Mouse (Mus musculus) kidney, postnatal 4 days (tissue): ENCODE data around the gene Bcorl1.

Experiments used
- DNase-seq, 2 experiments: peaks; one replicate each; pipeline ENCODE4 v3.0.0; 2021; ENCODE audit warnings: mixed read lengths in 2 of 2

Gene Bcorl1

DNA sequence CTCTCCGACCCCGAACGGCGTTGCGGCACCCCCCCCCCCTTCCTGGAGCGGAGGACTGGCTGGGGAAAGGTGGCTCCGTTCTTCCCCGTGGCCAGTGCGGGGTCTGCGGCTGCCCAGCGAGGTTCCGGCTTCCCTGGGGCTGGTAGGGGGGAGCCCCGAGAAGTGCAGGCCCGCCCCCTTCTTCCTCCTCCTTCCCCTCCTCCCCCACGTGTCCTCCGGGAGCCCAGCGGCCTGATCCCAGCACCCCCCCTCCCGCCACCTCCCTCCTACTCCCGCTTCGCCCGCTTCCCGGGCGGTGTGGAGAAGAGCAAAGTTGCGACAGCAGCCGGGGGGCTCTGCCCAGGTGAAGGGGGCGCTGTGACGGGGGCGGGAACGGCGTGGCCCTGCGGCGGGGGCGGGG, at the start of gene Bcorl1:
Gene Bcorl1 (plus strand): TSS at position 218 of the 400 bp plus-strand sequence.
- DNase-seq, result peak; percentile 64 to 76

DNA sequence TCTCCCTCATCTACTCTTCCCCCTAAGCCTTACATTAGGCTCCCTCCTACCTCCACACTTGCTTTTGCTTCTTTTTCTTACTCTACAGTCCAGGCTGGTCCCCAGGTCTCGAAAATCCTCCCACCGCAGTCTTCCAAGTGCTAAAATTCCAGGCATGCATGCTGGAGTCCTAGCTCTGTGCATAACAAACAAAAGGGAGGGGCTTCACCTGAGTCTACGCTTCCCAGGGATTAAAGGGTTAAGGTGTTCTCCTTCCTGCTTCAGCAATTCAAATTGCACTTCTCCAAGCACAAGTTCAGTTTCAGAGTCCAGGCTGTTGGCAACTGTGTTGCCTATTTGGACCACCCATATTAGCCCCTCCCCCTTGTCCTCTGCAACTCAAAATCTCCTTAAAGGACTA, 49.7 kb upstream of the Bcorl1 start:
- DNase-seq, result no peak

- no peak for DNase-seq
These were observed 35.8 kb upstream of the Bcorl1 start for GRCm38 (mm10) chrX:48305356-48305755.

DNA sequence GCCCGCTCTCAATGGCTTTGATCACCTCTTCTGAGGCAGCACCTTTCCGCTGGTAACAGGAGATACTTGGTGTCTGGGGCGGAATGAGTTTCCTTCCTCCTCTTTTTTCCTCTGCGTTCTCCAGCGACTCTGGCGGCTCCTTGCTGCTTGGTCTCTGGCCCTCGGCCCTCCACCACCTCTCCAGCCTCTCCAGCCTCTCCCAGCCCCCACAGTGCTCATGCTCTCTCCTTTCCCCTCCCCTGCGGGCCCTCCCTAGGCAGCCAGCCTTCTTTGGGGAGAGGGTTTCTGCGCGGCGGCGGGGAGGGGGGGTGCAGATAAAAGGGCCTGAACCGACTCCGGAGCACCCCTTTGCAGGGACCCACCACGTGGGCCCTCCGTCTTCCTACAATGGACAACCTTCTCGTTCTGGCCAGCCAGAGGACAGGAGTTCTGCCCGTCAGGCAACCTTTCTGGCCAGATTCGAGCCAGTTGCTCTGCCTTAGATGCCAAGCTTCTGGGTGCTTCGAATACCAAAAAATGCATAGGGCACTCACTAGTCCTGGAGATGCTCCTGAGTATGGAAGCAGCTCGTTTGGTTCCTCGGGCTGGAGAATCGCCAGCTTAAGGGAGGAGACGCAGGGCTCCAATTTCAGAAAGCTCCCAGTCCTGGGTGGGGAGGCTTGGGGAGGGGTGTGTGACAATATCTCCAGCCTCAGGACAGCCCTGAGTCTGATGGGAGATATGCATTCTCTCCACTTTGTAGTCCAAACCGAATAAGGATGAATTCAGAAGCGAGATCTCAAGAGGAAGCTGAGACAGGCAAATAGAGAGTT, 30.2 kb upstream of the Bcorl1 start:
- DNase-seq, result peak; percentile 29 to 46

- DNase-seq, result no peak
These were observed 29.4 kb upstream of the Bcorl1 start for GRCm38 (mm10) chrX:48311727-48312126.

DNA sequence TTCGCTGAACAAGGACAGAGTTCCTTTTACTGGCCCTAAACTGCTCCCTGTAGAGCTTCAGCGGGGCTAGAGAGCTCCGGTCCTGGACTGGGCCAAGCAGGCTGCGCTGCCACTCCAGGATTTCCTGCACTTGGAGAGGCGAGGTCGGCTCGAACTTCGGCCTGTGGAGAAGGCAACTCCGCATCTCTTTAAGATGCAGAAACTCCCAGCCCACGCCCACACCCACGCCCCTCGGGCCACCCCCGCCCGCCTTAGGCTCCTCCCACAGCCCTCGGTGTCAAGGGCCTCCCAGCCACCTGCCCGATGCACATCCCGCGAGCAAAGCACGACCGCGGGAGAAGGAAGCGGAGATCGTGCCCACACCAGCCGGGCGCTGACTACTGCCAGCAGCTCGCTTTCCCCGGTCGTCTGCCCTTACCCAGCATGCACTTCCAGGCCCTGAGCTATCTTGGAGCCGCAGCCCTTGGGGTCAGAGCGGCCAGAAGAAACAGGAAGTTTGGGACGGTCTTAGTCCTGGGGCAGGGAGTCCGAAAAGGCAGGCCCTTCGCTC, 26.6 kb upstream of the Bcorl1 start:
- peak; percentile 83 to 90 for DNase-seq

GRCm38 (mm10) chrX:48317444-48317843, 23.7 kb upstream of the Bcorl1 start:
- DNase-seq, result no peak

- peak; percentile 12 to 39 for DNase-seq
These were observed 23.0 kb upstream of the Bcorl1 start for GRCm38 (mm10) chrX:48318194-48318593.

DNA sequence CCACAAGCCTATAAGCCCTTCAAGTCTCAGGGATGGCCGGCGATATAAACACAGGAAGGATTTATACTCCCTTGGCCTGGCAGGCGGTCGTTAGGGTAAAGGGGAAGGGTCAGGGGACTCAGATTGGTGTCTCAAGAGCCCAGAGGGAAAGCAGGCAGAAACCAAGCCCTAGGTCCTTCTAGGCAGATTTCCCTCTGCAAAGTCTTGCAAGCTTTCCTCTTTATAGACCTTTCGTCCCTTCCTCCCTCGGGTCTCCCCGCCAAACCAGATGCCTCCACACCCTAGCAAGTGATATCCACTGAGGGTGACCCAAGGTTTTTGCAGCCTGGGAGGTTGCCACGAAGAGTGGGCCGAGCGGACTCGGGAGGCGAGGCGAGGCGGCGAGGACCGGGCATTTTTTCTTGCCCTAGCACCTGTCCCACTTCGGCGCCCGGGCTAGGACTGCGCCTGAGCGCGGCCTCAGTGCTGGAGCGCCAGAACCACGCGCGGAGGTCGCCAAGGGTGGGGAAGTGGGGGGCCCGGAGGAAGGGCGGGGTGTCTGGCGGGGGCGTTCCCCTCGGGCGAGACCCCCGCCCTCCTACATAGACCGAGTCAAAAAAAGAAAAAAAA, 613 bp upstream of the Bcorl1 start:
- peak; percentile 29 to 52 for DNase-seq

- DNase-seq, result peak; percentile 72 to 84
These were observed 533 bp downstream of the Bcorl1 start for GRCm38 (mm10) chrX:48341621-48342161.

DNA sequence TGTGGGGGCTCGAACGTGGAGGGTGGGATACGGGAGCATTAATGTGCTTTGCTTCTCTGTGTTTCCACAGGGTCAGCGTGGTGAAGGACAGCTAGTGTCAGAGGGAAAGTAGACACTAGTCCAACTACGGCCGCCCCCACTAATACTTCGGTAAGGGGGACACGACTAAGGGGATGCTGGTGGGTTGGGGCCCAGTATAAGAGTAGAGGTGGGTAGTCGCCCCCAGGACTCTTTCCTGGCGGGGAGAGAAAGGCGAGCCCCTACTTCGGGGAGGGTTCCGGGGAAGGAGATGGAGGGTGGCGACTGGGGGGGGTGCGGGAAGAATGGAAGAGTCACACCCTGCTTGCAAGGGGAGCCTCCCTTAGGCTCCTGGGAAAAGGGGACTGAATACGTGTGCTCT, 1.6 kb downstream of the Bcorl1 start:
- DNase-seq, result peak in 1 of 2 experiments; percentile 7

GRCm38 (mm10) chrX:48343461-48343952, 2.3 kb downstream of the Bcorl1 start:
- peak; percentile 87 to 94 for DNase-seq

DNA sequence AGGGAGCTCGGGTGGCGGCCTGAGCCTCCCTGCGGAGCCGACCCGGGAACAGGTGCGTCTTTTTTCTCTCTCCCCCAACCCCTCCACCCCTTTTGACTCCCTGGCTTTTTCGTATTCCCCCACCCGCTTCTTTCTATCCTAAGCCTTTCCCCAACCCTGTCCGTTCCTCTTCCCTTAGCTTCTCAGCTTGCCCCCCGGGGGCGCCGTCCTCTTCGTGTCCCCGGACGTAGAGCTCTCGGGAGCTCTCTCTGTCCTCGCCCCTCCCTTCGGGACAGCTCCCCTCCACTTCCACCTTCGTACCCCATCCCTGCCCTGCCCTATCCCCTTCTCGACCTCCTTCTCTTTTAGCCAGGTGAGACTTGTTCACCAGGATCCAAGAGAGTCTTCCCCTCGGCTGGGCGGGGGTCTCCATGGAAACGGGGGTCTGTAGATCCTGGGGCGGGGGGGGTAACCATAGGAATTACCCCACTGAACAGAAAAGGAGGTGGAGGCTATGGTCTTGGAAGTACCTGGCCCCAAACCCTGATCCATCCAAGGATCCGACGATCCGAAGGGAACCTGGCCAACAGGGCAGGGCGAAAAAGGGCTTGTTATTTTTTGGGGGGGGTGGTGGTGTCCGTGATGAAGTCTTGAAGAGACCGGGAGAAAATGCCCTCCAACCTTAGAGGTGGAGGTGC, 2.9 kb downstream of the Bcorl1 start:
- DNase-seq, result peak in 1 of 2 experiments; percentile 34

DNA sequence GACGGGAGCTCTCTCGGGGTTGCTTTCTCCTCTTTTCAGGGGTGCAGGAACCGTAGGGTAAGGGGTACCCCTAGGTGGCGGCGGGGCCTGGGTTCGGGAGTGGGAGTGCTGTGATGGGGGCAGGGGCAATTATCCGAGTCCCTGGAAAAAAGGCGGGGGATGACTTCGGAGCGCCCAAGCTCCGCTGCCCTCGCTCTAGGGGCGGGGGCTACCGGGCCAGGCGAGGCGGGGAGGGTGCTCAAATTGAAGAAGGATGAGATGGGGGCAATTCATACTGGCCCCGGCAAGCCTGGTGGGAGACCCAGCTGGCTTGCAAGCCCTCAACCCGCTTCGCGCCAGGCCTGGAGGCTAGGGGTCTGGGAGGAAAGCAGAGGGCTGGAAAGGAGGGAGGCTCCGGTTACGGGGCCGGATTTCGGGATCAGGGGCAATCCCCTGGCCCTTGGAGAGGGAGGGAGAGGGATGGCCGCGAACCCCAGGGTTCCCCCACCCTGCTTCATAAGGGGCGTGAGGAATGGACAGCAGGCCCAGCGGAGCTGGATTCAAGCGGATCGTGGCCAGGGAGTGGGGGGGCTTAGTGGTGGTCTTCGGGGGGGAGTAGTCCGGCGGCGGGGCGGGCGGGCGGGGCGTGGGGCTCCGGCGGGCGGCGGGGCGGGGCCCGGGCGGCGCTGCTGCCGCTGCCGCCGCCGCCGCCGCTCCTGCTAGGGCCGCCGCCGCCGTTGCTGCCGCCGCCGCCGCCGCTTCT, 3.7 kb downstream of the Bcorl1 start:
- DNase-seq, result peak; percentile 29 to 51

- DNase-seq, result peak; percentile 35 to 40
These were observed 4.3 kb downstream of the Bcorl1 start for GRCm38 (mm10) chrX:48345385-48345932.

DNA sequence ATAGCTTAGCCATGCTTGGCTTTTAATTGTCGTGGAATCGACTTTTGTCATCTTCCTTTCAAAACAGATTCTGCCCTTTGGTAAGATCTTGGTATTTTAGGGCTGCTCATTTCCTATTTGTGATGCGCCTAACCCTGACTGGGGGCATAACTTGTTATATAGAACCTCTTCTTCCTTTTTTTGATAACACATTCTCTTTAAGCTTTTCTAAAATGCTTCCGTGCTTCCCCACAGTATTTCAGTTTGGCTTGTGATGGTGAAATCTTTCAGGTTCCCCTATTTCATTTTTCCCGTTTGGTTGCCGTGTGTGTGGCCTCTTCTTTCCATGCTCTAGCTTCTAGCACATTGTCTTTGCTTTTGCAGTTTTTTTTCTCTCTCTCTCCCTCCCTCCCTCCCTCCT, 14.2 kb downstream of the Bcorl1 start:
- no peak for DNase-seq

- peak; percentile 14 to 41 for DNase-seq
These were observed 24.8 kb downstream of the Bcorl1 start for GRCm38 (mm10) chrX:48365836-48366577.

DNA sequence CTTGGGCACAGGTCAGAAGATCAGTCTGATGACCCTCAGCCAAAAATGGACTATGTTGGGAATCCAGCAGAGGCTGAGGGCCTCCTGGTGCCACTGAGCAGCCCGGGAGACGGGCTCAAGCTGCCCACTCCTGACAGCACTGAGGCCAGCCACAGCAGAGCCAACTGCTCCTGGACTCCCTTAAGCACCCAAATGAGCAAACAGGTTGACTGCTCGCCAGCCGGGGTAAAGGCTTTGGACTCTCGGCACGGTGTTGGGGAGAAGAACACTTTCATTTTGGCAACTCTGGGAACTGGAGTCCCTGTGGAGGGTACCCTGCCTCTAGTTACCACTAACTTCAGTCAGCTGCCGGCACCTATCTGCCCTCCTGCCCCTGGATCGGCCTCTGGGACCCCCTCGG, 26.7 kb downstream of the Bcorl1 start:
- DNase-seq, result no peak

- DNase-seq, result peak; percentile 72 to 75
These were observed 42.5 kb downstream of the Bcorl1 start for GRCm38 (mm10) chrX:48383643-48384042.

- no peak for DNase-seq
These were observed 44.8 kb downstream of the Bcorl1 start for GRCm38 (mm10) chrX:48385927-48386326.

DNA sequence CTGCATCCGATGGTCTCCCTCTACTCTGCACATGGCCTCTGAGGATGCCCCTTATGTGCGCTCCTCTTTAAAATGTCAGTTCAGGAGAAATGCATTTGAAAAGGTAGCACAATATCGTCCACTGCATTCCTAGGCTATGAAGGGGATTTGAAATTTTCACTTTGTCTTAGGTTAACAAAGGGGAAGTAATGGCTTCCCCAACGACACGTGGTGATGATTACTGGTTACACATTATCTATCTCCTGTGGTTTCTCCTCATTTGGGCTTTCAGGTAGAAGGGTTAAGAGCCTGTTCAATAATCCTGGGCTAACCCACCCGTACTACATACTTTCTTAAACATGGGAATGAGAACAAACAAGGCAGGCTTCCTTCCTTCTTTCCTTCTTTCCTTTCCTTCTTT, 48.2 kb downstream of the Bcorl1 start:
- DNase-seq, result no peak
